Comparison of ENCODE assay signal across 8 mouse cellular contexts in the genomic region with DNA sequence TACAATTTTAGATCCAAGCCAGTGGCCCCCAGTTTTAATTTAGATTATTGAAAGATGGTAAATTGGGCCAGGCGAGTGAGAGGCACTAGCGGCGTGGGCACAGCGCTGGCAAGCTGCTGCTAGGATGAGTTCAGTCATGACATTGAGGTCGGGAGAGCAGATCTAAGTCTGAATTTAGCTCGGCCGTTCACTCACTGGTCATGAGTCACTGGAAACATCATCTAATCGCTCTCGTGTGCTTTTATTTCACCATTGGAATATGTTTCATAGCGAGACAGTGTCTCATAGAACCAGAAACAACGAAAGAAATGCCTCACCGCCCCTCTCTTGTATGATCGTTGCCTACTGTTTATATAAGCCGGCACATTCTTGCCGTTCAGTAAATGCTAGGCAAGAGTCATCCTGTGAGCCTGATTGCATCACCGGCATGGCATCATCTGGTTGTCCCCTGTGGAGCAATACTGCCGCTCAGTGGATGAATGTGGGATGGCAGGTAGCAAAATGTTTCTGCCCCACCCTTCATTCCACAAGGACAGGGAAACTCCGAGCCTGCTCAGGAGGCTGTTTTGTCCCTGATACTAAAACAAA.
DNase-seq lines count a peak whose midpoint lies in the region; ATAC-seq and TF ChIP-seq lines count a peak whose summit lies in the region.

No protein-coding gene starts in this region.

- TF ChIP-seq CTCF in left cerebral cortex, adult 2 months (IDR thresholded peaks at IDR 0.05): no peak; the same call in none of the 2 replicates

- DNase-seq in adipocyte (ENCODE audit: low spot score): peak; percentile 98
- peak; percentile 94 for DNase-seq in embryo, embryonic 10 days (ENCODE audit: low spot score)
- peak; percentile 95 for DNase-seq in gastrocnemius, postnatal 10 days
- DNase-seq in hindlimb bud, embryonic 11.5 days (ENCODE audit: extremely low spot score, low read depth, low spot score): peak; percentile 88
- DNase-seq in left cerebral cortex, adult 2 months (ENCODE audit: extremely low spot score in 1 of 2, low spot score in 2 of 2): peak; percentile 91 to 98
- peak; percentile 92 for DNase-seq in right cerebral cortex, adult 18-20 months
- DNase-seq in urinary bladder, adult 2 months (ENCODE audit: low spot score): peak; percentile 89

- ATAC-seq in megakaryocyte, adult 5-6 weeks (ENCODE audit: poor library complexity, severe bottlenecking): peak; percentile 99

- H3K4me3 ChIP-seq in left cerebral cortex, adult 2 months: no peak overlapping the region

- peak overlapping the region; percentile 94 for H3K27ac ChIP-seq in left cerebral cortex, adult 2 months

- intact Hi-C loops in left cerebral cortex, adult 2 months (cut with DNase I): loop anchor here (1.0 to 5.0 kb wide), 4 partner anchors 41 to 529 kb away; no protein-coding TSS in a partner anchor
